Mouse (Mus musculus) limb, embryonic 14.5 days (tissue): ENCODE data around the gene Txn2. TPM values are rescaled to one million over a fixed set of nuclear protein-coding genes. Genes with fewer than 3 reads are reported as not detected.
A peak's percentile ranks its signal among the peaks of the same experiment; 100 is the strongest.

ENCODE experiments used
- ATAC-seq: fragments of 200-750 bp; cut with Nextera tagmentation; 2 replicates; pipeline ENCODE4 v1.8.0; 2017; ENCODE audit warnings: low read depth, moderate number of reproducible peaks, moderate TSS enrichment; ENCODE audit not compliant: low FRiP score
- DNase-seq: peaks from one replicate; pipeline ENCODE4 v3.0.0-alpha.2; 2015; ENCODE audit warnings: low spot score
- H3K27ac ChIP-seq: fragments of 300-500 bp; sonication (generic); replicated peaks from 2 replicates; pipeline ENCODE4 v1.5.1; 2014; ENCODE audit warnings: low read depth, mild to moderate bottlenecking, low read length, moderate library complexity, mixed read lengths
- H3K27me3 ChIP-seq: fragments of 300-500 bp; sonication (generic); 2 replicates; pipeline ENCODE4 v1.6.1; 2014; ENCODE audit warnings: low read length, mixed read lengths; ENCODE audit not compliant: control insufficient read depth, insufficient read depth
- H3K36me3 ChIP-seq: fragments of 300-500 bp; sonication (generic); 2 replicates; pipeline ENCODE4 v1.6.1; 2014; ENCODE audit warnings: mild to moderate bottlenecking, low read length, moderate library complexity, mixed read lengths; ENCODE audit not compliant: control insufficient read depth, insufficient read depth
- H3K4me1 ChIP-seq: fragments of 300-500 bp; sonication (generic); 2 replicates; pipeline ENCODE4 v1.6.1; 2014; ENCODE audit warnings: antibody characterized with exemption, low read length, mixed read lengths; ENCODE audit not compliant: control insufficient read depth, insufficient read depth
- H3K4me2 ChIP-seq: fragments of 300-500 bp; sonication (generic); replicated peaks from 2 replicates; pipeline ENCODE4 v1.6.1; 2014; ENCODE audit warnings: low read depth, mild to moderate bottlenecking, low read length, moderate library complexity; ENCODE audit not compliant: severe bottlenecking
- H3K4me3 ChIP-seq: fragments of 300-500 bp; sonication (generic); replicated peaks from 2 replicates; pipeline ENCODE4 v1.5.1; 2014; ENCODE audit warnings: low read length
- H3K9ac ChIP-seq: fragments of 300-500 bp; sonication (generic); 2 replicates; pipeline ENCODE4 v1.6.1; 2014; ENCODE audit warnings: mild to moderate bottlenecking, low read depth, low read length, moderate library complexity; ENCODE audit not compliant: severe bottlenecking
- H3K9me3 ChIP-seq: fragments of 300-500 bp; sonication (generic); 2 replicates; pipeline ENCODE4 v1.6.1; 2016; ENCODE audit warnings: low read length; ENCODE audit not compliant: control insufficient read depth
- POLR2A ChIP-seq: fragments of 200-500 bp; IDR thresholded peaks from 2 replicates; pipeline ENCODE4 v1.8.0; 2012; ENCODE audit warnings: inconsistent platforms, mild to moderate bottlenecking, moderate library complexity, borderline replicate concordance; ENCODE audit not compliant: insufficient read depth, insufficient read length; ENCODE audit errors: extremely low read depth
- WGBS: fragments of 180-500 bp; shearing (Covaris S2); extraction: QIAGEN DNeasy Blood & Tissue Kit; methylation state at CpG from one replicate; pipeline ENCODE4 v1.1.7; 2014; 5-methylcytosine and 5-hydroxymethylcytosine counted together
- polyA plus RNA-seq, 2 experiments: library from polyadenylated mRNA; depleted of rRNA in 1 of 2; stranded (reverse) in 1 of 2; unstranded in 1 of 2; fragments of >200 nt; fragmentation: Nextera tagmentation in 1 of 2; extraction: Ambion mirVana in 1 of 2; gene quantifications; 2 replicates each; pipeline versions ENCODE4 v1.2.1 to v1.2.3; 2012 to 2014

Txn2 gene
- polyA plus RNA-seq (2012; rRNA removed): 183 and 193 TPM in 2 replicates
- polyA plus RNA-seq (2014; fragmentation: Nextera tagmentation; extraction: Ambion mirVana): 266 and 270 TPM in 2 replicates

DNA sequence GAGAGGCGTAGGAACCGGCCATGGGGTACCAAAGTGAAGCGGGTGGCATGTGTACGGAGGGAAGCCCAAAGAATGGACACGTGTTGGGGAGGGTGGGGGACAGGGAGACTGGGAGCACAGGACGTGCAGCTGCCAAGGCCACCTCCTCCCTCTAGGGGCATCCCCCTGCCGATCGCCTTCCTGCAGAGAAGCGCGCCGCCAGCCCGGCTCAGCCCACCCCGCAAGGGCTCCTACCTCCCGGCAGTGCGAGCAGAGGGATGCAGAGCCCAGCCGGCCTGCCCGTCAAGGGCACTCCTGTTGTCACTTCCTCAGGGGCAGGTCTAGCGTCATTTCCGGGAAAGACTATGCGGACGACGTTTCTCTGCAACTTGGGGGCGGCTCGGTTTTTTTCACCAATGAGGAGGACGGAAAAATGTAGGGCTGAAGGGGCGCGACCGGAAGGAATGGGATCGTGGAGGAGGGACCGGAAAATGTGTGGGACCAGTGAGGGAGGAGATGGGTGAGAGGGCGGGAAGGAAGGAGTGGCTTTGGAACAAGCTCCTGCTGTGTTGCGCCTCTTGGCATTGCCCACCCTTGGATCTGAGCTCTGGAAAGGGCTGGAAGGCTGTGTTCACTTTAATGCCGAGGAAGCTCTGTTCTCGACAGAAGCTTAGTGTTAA lies at the start of gene Txn2:
Gene Txn2, minus strand, starts transcription at position 334 of the 659 bp plus-strand sequence.
- peak; percentile 96 for ATAC-seq
- WGBS: 0% methylated on average over 32 of the region's 34 CpGs
- TF ChIP-seq POLR2A: 0 out of 2 replicates have a peak, but pooled peaks have one; percentile 71
- no peaks in the 10 kb centered on the region for H3K27me3 ChIP-seq
- H3K4me3 ChIP-seq: peak within 1 kb of the TSS; percentile 62
- peaks cover 31% of the 10 kb centered on the region for H3K36me3 ChIP-seq
- H3K4me2 ChIP-seq: peak within 1 kb of the TSS; percentile 66
- peak; percentile 98 for DNase-seq
- peak within 1 kb of the TSS; percentile 84 for H3K27ac ChIP-seq
- peak within 1 kb of the TSS; percentile 73 for H3K9ac ChIP-seq
- H3K4me1 ChIP-seq: peaks cover 16% of the 10 kb centered on the region
- no peaks in the 10 kb centered on the region for H3K9me3 ChIP-seq

DNA sequence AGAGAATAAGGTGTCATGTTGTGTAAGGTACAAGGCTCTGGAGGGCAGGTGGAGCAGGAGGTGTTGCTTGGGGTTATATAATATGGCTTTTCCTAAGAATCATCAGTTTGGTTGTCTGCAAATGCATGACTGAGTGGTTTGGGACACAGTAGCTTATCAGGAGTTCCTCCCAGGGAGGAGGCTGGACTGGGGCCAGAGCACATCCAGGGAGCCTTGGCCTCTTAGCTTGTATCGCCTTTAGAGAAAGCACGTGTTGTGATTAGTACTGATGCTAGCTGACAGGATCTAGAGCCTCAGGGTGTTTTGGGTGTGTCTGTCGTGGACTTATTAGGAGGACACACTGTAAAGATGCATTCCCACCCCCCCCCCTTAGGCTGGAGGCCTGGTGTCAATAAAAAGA lies 48.9 kb upstream of the Txn2 start:
- H3K4me3 ChIP-seq: no peak overlapping the region
- no peak overlapping the region for H3K27ac ChIP-seq
- no peak overlapping the region for H3K4me2 ChIP-seq
- DNase-seq: no peak
- no peaks in the 10 kb centered on the region for H3K4me1 ChIP-seq
- WGBS: 65% methylated on average over 3 of the region's 3 CpGs
- H3K9me3 ChIP-seq: no peaks in the 10 kb centered on the region
- H3K9ac ChIP-seq: no peak overlapping the region
- no peaks in the 10 kb centered on the region for H3K36me3 ChIP-seq
- ATAC-seq: no peak
- no peak for TF ChIP-seq POLR2A
- no peaks in the 10 kb centered on the region for H3K27me3 ChIP-seq

DNA sequence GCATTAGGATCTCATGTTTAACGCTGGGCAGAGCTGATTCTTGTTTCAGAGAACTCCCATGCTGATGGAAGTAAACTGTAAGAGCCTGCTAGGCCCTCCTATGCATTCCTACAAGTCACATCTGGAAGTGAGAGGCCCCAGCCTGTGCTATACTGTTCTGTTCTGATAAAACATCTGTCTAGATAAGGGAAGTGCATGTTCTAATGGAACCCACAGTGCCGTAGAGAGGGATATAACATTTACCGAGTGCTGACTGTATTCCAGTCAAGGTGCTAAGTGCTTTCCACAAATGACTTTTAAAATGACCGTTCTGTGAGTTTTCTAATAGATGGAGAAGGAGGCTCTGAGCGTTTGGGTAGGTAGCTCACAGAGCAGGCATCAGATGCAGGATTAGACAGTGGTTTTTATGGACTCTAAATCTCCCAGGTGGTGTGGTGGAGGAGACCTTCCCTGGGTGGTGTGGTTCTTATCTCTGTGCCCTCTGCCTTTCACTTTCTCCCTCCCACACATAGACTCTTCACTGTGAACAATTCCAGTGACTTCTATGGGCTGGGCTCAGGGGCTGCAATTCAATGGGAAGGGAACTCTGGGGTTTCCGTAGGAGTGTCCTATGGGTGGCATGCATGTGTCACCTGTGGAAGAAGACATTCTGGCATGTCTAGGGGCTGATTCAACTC lies 45.5 kb upstream of the Txn2 start:
- no peak for TF ChIP-seq POLR2A
- WGBS: 67% methylated on average over 6 of the region's 6 CpGs

DNA sequence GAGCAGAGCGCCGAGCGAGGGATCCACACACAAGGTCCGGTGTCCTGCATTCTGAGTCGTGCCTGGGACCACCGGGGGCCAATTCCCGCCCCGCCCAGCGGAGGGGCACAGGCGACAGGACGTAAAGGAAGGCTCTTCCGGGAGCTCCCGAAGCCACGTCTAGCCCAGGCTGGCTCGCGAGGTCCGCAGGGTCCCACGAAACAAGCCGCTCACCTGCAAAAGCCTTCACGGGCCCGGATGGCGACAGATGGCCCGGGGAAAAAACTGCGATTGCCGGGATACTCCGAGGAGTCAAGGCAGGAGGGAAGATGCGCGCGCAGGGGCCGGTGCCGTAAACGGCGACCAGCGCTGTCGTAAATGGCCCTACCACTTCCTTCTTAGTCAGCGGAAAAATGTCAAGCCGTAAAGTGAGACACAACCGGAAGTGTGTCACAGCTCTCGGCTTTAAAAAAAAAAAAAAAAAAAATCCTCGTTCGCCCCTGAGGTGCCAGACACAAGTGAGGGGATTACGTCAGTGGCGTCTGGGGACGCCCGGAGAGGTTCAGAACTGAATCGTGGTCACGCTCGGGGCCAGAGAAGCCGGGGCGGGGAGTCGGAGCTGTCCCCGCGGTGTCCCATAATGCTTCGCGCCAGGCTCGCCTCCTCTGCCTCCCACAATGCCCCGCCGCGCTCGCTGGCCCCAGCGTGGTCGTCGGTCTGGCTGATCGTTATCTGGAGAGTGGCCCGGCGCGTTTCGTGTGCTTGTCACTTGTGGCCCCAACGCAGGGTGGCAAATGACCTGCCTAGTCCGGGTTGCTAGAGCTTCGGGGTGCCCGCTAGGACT lies 41.9 kb upstream of the Txn2 start, which contains the start of gene Eif3d:
Gene Eif3d, minus strand, starts transcription at position 344 of the 823 bp plus-strand sequence.
- DNase-seq (peak; percentile 98), ATAC-seq (peak; percentile 88)
- H3K4me1 ChIP-seq: peaks cover 8% of the 10 kb centered on the region
- H3K4me3 ChIP-seq: peak within 1 kb of the TSS; percentile 64
- H3K9me3 ChIP-seq: no peaks in the 10 kb centered on the region
- peak; percentile 96 for TF ChIP-seq POLR2A
- H3K36me3 ChIP-seq: peaks cover 31% of the 10 kb centered on the region
- peak within 1 kb of the TSS; percentile 79 for H3K4me2 ChIP-seq
- whole genome bisulfite sequencing: under 1% methylated on average over 71 of the region's 72 CpGs
- H3K27me3 ChIP-seq: no peaks in the 10 kb centered on the region
- H3K9ac ChIP-seq: peak within 1 kb of the TSS; percentile 82
- peak within 1 kb of the TSS; percentile 99 for H3K27ac ChIP-seq

More for the DNA sequence above, 45.5 kb upstream of the Txn2 start:
- Histone ChIP-seq H3K27ac (no peak overlapping the region), H3K27me3 (no peaks in the 10 kb centered on the region), H3K4me1 (peaks cover 4% of the 10 kb centered on the region), H3K9me3 (no peaks in the 10 kb centered on the region), H3K9ac (no peak overlapping the region), H3K4me3 (no peak overlapping the region), H3K4me2 (no peak overlapping the region), H3K36me3 (no peaks in the 10 kb centered on the region)
- ATAC-seq: no peak
- no peak for DNase-seq
